Mouse (Mus musculus) liver, embryonic 14.5 days (tissue): ENCODE data around the gene Hint2. TPM values are rescaled to one million over a fixed set of nuclear protein-coding genes. Genes with fewer than 3 reads are reported as not detected.

Experiments
- ATAC-seq: fragments of 200-750 bp; cut with Nextera tagmentation; 2 replicates; pipeline ENCODE4 v1.8.0; 2017; ENCODE audit warnings: moderate number of reproducible peaks, mild to moderate bottlenecking, moderate library complexity; ENCODE audit not compliant: insufficient read depth
- DNase-seq, 3 experiments: peaks; one replicate each; pipeline ENCODE4 v3.0.0-alpha.2; 2012 to 2013; ENCODE audit warnings: low read depth in 3 of 3, low spot score in 3 of 3
- H3K27ac ChIP-seq: fragments of 300-500 bp; sonication (generic); 2 replicates; pipeline ENCODE4 v1.5.1; 2014; ENCODE audit warnings: moderate library complexity, mild to moderate bottlenecking, control low read depth, inconsistent platforms
- H3K27me3 ChIP-seq: fragments of 300-500 bp; sonication (generic); 2 replicates; pipeline ENCODE4 v1.6.1; 2014; ENCODE audit warnings: mild to moderate bottlenecking, low read length, moderate library complexity; ENCODE audit not compliant: control insufficient read depth, insufficient read depth
- H3K36me3 ChIP-seq: fragments of 300-500 bp; sonication (generic); replicated peaks from 2 replicates; pipeline ENCODE4 v1.6.1; 2014; ENCODE audit warnings: low read depth; ENCODE audit not compliant: control insufficient read depth, insufficient read depth
- H3K4me1 ChIP-seq, 2 experiments: fragments of 200-500 bp in 1 of 2; fragments of 300-500 bp in 1 of 2; sonication (generic) in 1 of 2; replicated peaks; 2 replicates each; pipeline ENCODE4 v1.6.1; 2012 to 2014; ENCODE audit warnings: antibody characterized with exemption in 1 of 2, inconsistent platforms in 1 of 2, low read length in 1 of 2; ENCODE audit not compliant: control insufficient read depth in 2 of 2, insufficient read depth in 2 of 2
- H3K4me2 ChIP-seq: fragments of 300-500 bp; sonication (generic); 2 replicates; pipeline ENCODE4 v1.6.1; 2014; ENCODE audit warnings: low read depth, mild to moderate bottlenecking, control low read depth, moderate library complexity
- H3K4me3 ChIP-seq, 2 experiments: fragments of 200-500 bp in 1 of 2; fragments of 300-500 bp in 1 of 2; sonication (generic) in 1 of 2; 2 replicates each; pipeline ENCODE4 v1.5.1; 2012 to 2014; ENCODE audit warnings: low read depth in 2 of 2, low read length in 2 of 2, mild to moderate bottlenecking in 2 of 2, control low read depth in 1 of 2, inconsistent platforms in 1 of 2, moderate library complexity in 1 of 2; ENCODE audit not compliant: insufficient read depth in 1 of 2
- H3K9ac ChIP-seq: fragments of 300-500 bp; sonication (generic); replicated peaks from 2 replicates; pipeline ENCODE4 v1.6.1; 2014; ENCODE audit warnings: mild to moderate bottlenecking, control low read depth, moderate library complexity
- H3K9me3 ChIP-seq: fragments of 300-500 bp; sonication (generic); 2 replicates; pipeline ENCODE4 v1.6.1; 2016; ENCODE audit warnings: low read length, mixed read lengths; ENCODE audit not compliant: control insufficient read depth
- CTCF ChIP-seq: IDR thresholded peaks from 2 replicates; pipeline ENCODE4 v1.5.1; 2016; ENCODE audit warnings: antibody characterized with exemption, low read depth, control low read depth
- EP300 ChIP-seq: IDR thresholded peaks from 2 replicates; pipeline ENCODE4 v1.6.1; 2016; ENCODE audit warnings: antibody characterized with exemption, low read depth
- WGBS: fragments of 180-500 bp; shearing (Covaris S2); extraction: QIAGEN DNeasy Blood & Tissue Kit; methylation state at CpG from one replicate; pipeline ENCODE4 v1.1.7; 2014; ENCODE audit not compliant: insufficient replicate concordance; 5-methylcytosine and 5-hydroxymethylcytosine counted together
- polyA plus RNA-seq, 2 experiments: library from polyadenylated mRNA; depleted of rRNA in 1 of 2; stranded (reverse) in 1 of 2; unstranded in 1 of 2; fragments of >200 nt; fragmentation: Nextera tagmentation in 1 of 2; extraction: Ambion mirVana in 1 of 2; gene quantifications; 2 replicates each; pipeline versions ENCODE4 v1.2.1 to v1.2.3; 2012 to 2014

Gene Hint2
- polyA plus RNA-seq, 2 experiments = 29.1 to 76.8 TPM

DNA sequence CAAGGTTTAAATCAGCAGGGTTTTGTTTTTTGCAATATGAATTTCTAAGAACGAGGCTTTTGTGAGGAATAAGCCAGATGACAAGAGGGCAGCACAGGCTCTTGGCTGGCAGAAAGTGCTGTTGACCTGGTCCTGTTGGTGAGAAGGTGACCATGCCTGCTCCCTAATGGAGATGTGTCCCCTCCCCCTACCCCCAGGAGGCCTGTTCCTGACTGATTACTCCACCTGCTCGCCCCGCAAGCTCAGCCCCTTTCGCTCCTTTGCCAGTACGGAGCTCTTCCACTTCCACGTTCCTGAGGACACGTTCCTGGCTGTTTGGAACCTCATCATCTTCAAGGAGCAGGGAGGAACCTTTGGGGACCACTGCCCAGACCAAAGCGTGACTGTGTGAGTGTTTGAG lies 17.4 kb upstream of the Hint2 start:
- peaks cover under 1 to 5% of the 10 kb centered on the region in 2 experiments for H3K4me1 ChIP-seq
- no peaks in the 10 kb centered on the region; the same call in 1 of the 2 replicates for H3K27me3 ChIP-seq
- no peak overlapping the region for H3K4me2 ChIP-seq
- H3K4me3 ChIP-seq = no peak overlapping the region
- no peak overlapping the region for H3K9ac ChIP-seq
- H3K27ac ChIP-seq = no peak overlapping the region
- no peaks in the 10 kb centered on the region for H3K9me3 ChIP-seq
- DNase-seq (no peak), ATAC-seq (no peak)
- WGBS = 62% methylated on average over 8 of the region's 8 CpGs
- H3K36me3 ChIP-seq = no peaks in the 10 kb centered on the region
- TF ChIP-seq CTCF (no peak), EP300 (no peak)

DNA sequence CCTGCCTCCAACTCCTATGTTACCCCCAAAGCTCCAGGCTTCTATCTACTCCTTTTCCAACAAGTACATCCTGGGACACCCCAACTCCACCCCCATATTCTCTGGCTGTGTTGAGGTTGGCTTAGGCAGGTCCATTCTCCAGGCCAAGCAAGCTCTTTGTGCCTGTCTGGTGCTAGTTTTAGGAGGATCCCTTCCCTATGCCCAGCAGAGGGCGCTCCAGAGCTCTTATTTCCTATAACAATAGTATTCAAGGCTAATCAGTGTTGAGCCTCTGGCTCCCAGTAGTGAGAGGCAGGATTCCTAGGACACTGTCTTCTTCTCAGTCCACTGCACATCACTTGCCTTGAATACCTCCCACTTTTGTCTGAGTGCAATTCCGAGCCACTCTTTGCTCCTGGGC lies 15.8 kb upstream of the Hint2 start:
- Histone ChIP-seq H3K27me3 (no peaks in the 10 kb centered on the region; the same call in 1 of the 2 replicates), H3K36me3 (no peaks in the 10 kb centered on the region), H3K27ac (no peak overlapping the region), H3K9me3 (no peaks in the 10 kb centered on the region), H3K4me1 (peaks cover 5 to 9% of the 10 kb centered on the region in 2 experiments), H3K9ac (no peak overlapping the region), H3K4me2 (no peak overlapping the region), H3K4me3 (no peak overlapping the region)
- no peak for ATAC-seq
- WGBS = 4% methylated on average over 2 of the region's 2 CpGs
- TF ChIP-seq CTCF (peak; percentile 86), EP300 (no peak)
- peak; percentile 67 to 75 (median 68) for DNase-seq

DNA sequence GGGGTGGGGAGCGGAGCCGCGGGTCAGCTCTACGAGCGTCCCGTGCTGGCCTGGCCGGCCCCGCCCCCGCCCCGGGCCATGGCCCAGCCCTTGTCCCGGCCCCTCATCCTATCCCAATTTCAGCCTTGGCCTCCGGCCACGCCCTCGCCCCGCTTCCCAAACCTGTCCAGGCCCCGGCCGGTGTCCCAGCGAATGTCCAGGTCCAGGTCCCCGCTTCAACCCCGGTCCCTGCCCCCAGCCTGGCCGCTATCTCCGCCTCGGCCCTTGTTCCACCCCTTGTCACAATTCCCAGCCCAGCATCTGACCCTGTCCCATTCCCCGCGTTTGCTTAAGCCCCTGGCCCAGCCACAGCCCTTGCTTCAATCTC lies 13.1 kb upstream of the Hint2 start:
- H3K4me3 ChIP-seq = peak overlapping the region; percentile 67 to 69
- no peak overlapping the region for H3K27ac ChIP-seq
- H3K4me1 ChIP-seq = peaks cover 5 to 9% of the 10 kb centered on the region in 2 experiments
- ATAC-seq (peak; percentile 67), DNase-seq (no peak)
- H3K4me2 ChIP-seq = peak overlapping the region; percentile 67
- TF ChIP-seq CTCF = no peak
- TF ChIP-seq EP300 = no peak
- H3K9me3 ChIP-seq = no peaks in the 10 kb centered on the region
- peaks cover 9% of the 10 kb centered on the region for H3K27me3 ChIP-seq
- H3K36me3 ChIP-seq = no peaks in the 10 kb centered on the region
- under 1% methylated on average over 24 of the region's 25 CpGs for WGBS
- H3K9ac ChIP-seq = peak overlapping the region; percentile 48

DNA sequence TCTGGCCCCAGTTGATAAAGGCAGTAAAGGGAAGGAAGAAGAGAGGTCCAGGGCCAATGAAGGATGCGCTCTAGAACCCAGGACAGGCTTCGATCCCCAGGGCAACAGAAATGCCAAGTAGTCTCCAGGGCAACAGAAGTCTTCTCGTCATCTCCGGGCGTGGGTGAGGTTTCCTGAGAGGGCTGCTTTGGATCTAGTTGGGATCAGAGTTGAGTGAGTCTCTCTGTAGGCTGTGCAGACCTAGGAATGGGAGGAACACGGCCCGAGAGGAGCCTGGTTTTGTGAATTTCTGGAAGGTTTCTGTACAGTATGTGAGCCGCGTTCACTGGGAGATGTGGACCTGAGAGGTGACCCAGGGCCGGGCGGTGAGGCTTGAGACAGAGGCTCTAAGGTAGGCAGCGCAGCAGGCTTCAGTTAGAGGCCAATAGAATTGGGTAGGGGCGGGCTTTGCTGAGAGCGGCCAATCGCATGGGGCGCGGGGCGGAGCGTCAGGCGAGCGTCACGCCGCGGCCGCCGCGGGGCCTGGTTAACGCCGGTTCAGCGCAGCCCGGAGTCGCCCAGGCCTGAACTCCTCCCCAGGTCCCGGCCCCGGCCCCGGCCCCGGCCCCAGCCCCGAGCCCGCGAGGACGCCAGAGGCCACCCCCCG lies 12.6 kb upstream of the Hint2 start, which contains the start of the genes Tmem8b and Fam221b:
TSS of gene Tmem8b (plus strand) at position 190 of the 646 bp plus-strand sequence.
TSS of gene Fam221b (minus strand) at position 364 of the 646 bp plus-strand sequence.
- no peak within 1 kb of the TSS for H3K27ac ChIP-seq
- H3K36me3 ChIP-seq = no peaks in the 10 kb centered on the region
- H3K27me3 ChIP-seq = peaks cover 9% of the 10 kb centered on the region
- peak within 1 kb of the TSS; percentile 67 for H3K4me2 ChIP-seq
- ATAC-seq = peak; percentile 95
- 2% methylated on average over 38 of the region's 41 CpGs for WGBS
- peaks cover 5 to 9% of the 10 kb centered on the region in 2 experiments for H3K4me1 ChIP-seq
- peak; percentile 72 to 75 (median 72) for DNase-seq
- TF ChIP-seq EP300 (no peak), CTCF (no peak)
- H3K4me3 ChIP-seq = peak within 1 kb of the TSS; percentile 67 to 69
- H3K9ac ChIP-seq = peak within 1 kb of the TSS; percentile 48
- H3K9me3 ChIP-seq = no peaks in the 10 kb centered on the region

DNA sequence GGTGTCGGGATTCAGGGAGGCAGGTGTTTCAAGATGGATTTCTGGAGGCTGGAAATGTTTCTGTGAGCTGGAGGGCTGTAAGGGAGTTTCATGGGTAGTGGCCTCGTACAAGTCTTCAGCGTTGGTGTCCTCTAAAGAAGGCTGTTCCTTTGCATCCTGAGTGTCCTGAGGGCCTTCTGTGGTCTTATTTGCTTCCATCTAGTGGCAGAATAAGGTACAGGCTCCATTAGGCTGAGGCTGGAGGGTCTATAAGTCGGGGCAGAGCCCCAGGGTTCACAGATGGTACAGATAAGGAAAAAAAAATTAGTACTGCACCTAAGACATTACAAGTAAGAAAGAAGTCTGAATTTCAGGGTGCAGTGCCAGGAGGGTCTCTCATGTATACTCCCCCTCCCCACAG lies 10.1 kb upstream of the Hint2 start:
- DNase-seq (no peak), ATAC-seq (no peak)
- Histone ChIP-seq H3K4me1 (peaks cover 5 to 9% of the 10 kb centered on the region in 2 experiments), H3K36me3 (no peaks in the 10 kb centered on the region), H3K4me2 (no peak overlapping the region), H3K27ac (no peak overlapping the region), H3K9me3 (no peaks in the 10 kb centered on the region), H3K27me3 (peaks cover 28% of the 10 kb centered on the region), H3K9ac (no peak overlapping the region), H3K4me3 (no peak overlapping the region)
- TF ChIP-seq EP300 (no peak), CTCF (peak; percentile 58)
- 16% methylated on average over 4 of the region's 4 CpGs for WGBS
